Mouse (Mus musculus) right cerebral cortex, postnatal 25 days (tissue): Measurements from ENCODE around the gene Pex12.
"Not testable (repeated sequence)": the region's sequence is repeated elsewhere in the genome, so short reads cannot be mapped to it uniquely, and the experiment has no call there.

Source experiments
- DNase-seq: peaks from one replicate; pipeline ENCODE4 v3.0.0; 2022

The Pex12 gene

DNA sequence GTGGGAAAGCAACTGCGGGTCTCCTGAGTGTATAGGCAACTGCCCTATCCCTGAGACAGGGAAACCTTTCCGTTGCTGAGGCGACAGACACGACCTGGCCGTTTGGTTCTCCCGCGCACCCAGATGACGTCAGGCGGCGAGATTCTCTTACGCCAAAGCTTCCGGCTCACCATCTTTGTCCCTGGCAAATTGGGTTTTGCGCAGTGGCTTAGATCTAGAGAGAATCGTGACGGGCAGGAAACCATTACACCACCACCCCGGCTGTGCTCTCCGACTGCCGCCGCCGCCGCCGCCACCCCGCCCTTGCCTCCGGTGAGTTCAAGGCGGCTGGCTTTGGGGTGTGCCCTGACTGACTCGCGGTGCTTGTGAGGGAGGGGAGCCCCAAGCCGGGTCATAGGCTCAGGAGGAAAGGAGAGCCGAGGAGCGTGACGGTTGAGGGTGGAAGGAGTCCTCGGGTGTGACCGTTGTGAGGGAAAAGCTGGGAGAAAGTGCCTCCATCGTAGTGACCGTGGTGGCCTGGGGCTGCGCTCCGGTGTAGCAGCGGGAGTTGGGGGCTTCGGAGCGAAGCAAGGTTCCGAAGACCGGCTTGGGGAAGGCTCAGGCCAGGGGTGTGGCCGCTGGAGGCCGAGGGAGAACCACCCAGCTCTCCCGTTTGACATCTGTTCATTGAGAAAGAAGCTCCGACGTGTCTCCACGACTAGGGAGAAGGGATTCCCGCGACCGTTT lies at the start of gene Pex12:
Gene Pex12, minus strand, starts transcription at position 61 of the 726 bp plus-strand sequence.
- DNase-seq = peak; percentile 93

DNA sequence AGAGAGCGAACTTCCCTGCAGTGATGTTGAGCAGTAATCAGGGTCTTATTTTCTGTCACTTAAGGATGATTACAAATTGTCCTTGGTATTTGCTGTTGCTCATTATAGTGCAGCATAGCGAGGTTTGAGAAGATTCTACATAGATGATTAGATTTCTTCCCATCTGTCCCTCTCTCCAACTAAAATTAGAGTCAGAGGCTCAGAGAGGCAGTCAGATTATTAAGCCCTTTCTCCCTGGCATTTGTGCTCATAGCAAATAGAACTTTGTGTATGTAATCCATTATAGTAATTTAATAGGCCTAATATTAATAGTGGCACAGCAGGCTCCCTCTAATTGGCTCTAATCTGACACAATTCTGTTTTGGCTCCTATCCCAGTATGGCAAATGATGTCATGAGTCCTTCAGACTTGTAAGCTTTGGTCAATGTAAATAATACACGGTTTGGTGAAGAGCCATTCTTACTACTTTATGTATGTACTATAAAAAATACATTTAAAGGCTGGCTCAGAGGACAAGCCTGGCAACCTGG lies 39.4 kb upstream of the Pex12 start:
- no peak for DNase-seq

DNA sequence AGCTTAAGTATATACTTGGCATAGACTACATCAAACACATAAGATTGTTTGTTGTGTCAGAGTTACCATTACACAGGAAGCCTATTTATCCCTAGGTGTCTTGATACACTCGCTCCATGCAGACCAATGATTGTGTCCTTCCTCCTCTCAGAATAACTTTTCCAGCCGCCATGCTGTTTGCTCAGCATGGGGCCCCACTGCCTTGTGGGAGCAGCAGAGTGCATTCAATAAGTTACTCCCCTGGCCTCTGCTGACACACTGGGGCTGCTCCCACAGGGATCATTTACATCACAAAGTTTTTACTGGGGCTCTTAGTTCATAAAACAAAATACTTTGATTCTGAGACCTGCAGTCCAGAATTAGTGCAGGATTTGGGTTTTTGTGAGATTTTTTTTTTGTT lies 37.3 kb upstream of the Pex12 start:
- DNase-seq = no peak

DNA sequence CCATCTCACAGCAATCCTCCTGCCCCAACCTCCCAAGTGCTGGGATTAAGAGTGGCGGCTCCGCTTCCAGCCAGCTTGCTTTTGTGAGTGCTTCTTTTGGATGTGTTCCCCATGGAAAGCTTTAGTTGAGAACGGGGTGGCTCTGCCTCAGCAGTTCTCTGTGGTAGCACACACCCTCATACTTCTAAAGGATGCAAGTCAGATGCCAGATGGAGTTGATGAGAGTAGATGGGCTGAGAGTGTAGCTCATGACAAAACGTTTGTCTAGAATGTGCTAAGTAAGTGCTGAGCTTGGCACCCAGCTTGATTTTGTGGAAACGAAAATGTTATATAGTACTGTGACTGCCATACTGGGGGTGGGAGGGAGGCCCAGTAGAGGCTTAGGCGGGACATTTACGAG lies 33.4 kb upstream of the Pex12 start:
- peak; percentile 28 for DNase-seq

DNA sequence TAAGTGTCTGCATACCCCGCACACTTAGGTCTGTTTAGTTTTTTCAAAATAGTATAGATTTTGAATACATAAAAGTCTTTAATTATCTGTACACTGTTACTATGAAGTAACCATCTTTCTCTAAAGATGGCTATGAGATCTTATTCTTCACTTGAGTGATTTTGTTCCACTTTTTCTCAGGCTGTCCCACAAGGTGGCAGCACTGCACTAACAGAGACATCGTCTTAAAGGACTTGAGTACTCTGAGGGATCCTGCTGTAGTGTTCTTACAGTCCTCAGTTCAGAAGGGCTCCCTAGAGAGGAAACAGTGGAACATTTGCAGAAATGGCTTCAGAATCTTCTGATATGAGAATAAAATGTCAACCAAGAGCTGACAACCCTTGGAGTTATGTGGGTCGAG lies 25.0 kb upstream of the Pex12 start:
- DNase-seq = peak; percentile 29

DNA sequence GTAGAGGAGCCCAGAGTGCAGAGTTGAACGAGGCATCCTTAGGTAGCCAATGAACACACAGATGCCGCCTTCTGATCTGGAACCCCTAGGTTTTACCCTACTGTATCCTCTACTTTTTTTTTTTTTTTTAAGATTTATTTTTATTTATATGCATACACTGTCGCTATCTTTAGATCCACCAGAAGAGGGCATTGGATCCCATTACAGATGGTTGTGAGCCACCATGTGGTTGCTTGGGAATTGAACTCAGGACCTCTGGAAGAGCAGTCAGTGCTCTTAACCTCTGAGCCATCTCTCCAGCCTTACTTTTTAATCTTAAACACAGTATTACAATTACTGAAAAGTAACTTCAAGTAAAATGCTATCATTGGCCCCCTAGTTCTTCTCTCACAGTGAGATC lies 24.3 kb upstream of the Pex12 start:
- not testable (repeated sequence) for DNase-seq

DNA sequence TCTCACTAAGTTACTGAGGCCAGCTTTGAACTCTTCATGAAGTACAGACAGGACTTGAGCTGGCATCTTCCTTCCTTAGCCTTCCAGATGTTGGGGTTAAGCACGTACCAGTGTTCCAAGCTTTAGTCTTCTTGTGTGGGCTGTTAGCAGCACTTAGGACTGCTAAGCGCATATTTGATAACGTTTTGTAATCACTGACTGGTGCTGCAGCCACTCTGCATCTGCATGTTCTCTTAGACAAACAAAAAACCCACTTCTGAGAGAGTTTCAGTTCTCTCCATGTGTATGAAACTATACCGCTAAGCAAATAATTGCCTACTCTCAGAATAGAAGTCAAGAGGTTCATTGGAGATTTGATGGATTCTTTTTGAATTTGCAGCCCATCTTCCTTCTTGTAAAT lies 16.7 kb upstream of the Pex12 start:
- DNase-seq = no peak

DNA sequence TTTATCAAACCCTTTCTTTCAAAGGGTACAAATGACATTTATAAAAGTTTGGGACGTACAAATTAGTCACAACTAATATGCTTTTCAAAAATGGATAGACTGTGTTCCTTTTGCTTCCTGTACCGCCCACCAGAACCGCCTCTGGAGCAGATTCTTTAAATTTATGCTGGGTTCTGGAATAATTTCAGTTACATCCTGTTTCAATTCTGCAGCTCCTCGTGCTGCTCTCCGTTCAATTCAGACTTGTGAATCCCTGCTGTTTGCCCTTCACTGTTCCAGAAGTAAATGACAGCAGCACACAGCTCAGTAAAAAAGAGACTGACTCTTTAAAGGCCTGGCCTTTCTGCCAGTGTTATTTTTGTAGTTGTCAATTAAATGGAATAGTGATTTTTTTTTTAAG lies 10.1 kb upstream of the Pex12 start:
- peak; percentile 23 for DNase-seq

DNA sequence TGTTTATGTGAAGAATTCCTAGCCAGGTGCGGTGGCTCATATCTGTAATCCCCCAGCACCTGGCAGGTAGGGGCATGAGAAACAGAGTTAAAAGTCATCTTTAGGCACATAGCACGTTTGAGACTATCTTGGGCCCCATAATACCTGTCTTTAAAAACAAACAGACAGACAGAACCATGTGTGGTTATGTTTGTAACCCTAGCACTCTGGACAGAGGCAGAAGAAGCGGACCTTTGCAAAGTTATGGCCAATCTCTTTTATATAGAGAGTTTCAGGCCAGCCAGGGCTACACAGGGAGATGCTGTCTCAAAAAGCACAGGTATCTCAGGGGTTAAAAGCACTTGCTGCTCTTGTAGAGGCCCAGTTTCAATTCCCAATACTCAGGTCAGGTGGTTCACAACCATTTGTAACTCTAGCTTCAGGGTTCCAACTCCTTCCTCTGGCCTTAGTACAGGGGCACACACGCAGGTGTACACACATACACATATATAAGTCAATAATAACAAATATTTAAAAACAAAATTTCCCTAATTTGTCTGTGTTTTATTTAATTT lies 4.4 kb upstream of the Pex12 start:
- no peak for DNase-seq

DNA sequence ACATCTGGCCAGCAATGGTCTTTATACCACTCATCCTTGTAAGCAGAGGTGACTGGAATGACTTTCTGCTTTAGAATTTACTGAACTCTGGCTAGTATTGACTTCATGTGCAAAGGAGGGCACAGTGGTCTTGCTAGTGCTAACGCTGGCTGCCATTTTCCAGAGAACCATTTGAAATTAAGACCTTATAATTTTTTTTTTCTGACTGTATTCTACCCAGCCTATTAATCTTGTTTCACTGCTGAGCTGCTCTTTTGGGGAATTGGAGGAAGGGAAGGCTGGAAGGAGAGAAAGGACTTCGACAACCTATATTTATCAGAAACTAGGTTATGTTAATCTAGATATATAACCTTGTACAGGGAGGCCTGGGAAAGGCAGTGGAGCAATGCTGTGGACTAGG lies 2.1 kb upstream of the Pex12 start:
- no peak for DNase-seq

DNA sequence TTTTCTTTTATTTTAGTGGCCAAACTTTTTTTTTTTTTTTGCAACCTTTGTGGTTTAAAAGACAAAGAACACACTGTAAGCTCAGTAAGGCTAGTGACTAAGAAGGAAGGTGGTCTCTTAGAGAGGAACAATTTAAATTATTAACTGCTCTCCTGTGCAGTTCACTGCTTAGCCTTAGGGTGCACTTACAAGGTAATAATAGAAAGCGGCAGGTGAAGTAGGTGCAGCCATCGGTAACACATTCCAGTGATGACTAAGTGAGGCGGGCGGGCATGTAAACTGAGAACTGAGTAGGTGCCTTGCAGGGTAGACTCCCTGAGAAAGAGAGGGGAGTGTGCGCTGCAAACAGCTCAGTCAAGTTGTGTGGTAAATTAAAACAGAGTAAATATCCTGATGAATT lies 1.4 kb upstream of the Pex12 start:
- no peak for DNase-seq

DNA sequence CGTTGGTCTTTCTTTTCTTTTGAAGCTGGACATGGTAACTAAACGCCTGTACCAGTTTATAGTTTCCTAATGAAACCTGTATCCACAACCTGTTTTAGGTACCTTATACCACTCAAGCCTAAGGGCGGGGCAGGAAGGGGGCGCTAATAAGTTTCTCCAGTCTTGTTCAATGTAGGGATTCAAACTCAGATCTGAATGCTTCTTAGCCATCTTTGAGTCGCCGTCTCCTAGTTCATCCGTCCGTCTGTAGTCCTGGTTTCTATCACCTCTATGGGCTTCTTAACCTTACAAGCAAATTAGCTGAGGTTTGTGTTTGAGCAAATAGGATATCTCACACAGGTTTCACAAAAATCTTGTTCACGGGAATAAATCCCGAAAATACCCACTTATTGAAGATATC lies 262 bp downstream of the Pex12 start:
- DNase-seq = no peak

DNA sequence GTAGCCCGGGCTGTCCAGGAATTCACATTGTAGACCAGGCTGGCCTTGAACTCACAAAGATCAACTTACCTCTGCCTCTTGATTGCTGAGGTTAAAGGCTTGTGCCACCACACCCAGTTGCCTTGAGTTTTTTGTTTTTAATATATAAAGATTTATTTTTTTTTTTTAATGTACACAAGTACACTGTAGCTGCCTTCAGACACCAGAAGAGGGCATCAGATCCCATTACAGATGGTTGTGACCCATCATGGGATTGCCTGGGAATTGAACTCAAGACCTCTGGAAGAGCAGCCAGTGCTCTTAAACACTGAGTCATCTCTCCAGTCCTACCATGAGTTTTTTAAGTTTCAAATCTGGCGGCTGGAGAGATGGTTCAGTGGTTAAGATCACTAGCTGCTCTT lies 955 bp downstream of the Pex12 start:
- no peak for DNase-seq

DNA sequence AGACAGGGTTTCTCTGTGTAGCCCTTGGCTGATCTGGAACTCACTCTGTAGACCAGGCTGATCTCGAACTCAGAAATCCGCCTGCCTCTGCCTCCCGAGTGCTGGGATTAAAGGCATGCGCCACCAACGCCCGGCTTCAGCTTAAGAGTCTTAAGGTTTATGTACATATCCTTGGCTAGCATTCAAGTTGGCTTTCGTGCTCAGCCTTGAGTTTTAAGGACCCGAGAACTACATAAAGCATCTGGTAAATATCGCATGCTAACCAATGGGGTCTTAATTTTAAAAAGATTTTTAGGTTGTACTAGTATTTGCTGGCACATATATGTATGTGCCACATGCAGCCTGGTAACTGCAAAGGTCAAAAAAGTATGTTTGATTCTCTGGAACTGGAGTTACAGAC lies 2.7 kb downstream of the Pex12 start:
- no peak for DNase-seq

DNA sequence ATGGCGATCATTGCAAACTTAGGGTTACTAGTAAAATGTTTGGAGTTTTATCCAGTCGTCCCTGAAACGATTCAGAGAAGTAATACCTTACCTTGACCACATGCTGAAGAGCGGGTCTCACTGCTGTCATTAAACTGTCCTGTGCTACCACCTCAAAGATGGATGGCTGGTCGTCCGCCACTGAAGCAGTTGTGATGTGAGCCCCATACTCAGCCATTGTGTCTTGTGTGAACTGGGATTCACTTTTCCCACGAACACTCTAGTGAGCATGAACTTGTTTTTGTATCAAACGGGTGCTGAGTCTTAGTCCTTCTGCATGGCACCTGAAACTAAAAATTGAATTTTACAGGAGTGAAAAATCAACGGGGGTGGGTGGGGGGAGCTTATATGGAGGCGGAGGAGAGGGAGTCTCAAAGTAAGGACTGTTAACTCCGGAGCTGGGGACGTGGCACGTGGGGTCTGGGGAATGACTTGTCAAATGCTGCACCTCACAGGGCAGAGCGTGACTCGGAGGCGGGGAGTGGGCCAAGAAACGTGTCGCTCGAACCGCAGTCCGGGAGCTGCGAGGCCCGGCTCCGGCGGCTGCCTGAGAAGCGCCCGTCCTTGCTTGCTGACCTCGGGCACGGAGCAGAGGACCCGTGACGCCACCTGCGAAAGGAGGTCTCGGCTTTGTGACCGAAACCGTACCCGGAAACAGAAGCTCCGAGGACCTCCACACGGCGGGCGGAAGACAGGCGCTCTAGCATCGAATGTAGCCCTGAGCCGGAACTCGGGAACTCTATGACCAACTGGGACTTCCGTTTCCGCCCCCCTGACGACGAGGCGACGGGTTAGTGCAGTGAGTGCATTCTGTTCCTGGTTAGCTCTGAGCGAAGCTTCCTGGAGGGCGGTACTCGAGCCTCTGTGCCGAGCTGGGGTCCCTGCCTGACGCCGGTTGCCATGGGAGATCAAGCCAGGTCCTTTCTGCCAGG lies 3.9 kb downstream of the Pex12 start, which contains the start of gene Ap2b1:
Gene Ap2b1, plus strand, starts transcription at position 800 of the 971 bp plus-strand sequence.
- peak; percentile 93 for DNase-seq

DNA sequence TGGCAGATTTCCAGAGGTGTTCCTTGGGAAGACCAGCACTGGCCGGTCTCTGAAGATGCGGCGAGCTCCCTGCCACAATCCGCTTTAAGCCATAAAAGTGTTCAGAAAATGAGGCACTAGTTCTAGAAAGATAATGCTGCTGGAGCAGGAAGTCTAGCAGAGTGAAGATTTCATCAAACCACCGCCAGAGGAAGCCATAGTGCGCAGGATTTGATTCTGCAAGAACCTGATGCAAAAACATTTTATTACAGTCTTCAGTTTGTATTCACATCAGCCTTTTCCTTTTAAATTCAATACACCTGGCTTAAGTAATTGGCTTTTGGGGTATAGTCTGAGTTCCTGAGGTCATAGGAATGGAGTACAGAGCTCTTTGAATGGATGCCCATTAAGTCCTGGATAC lies 4.6 kb downstream of the Pex12 start:
- DNase-seq = no peak

DNA sequence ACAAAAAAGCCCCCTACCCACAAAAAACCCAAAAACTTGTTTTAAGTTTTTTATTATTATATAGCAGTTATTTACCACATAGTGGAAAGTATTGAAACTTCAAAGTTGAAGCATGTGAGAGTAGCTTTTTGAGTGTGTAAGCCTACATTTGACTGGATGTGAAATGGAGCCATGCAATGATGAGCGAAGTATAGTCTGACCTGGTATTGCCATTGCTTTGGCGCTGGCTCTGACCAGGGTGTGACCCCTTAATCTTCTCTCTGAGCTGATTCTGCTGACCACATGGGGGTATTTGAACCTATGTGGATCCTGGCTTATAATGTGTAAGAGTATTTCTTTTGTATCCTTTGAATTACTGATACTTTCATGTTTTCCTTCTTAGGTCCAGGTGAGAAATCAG lies 8.3 kb downstream of the Pex12 start:
- no peak for DNase-seq

DNA sequence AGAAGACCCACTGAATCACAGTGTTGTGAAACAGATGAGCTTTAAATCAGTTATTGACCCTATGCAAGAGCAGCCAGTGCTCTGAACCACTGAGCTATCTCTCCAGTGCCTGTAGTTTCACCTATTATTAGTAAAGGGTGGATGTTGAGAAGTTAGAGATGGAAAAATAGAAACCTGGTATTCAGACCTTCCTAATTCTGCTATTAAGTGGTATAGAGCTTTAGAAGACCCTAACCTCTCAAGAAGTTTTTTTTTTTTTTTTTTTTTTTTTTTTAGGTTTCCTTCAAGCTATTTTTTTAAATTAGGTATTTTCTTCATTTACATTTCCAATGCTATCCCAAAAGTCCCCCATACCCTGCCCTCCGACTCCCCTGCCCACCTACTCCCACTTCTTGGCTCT lies 9.2 kb downstream of the Pex12 start:
- DNase-seq = no peak

DNA sequence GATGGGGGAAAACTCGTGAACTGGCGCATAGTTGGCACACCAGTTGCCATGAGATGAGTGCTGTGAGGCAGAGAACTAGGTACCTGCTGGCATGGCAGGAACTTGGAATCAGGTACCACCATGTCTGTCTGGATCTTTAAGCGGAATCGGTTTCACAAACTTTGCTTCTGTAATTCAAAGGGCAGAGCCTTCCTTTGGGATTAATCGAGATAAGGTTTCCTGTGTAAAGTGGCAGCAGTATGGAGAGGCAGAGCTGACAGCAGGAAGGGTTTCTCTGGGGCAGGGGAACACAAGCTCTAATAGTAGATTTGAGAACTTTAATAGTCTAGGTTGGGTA lies 10.2 kb downstream of the Pex12 start:
- DNase-seq = no peak

DNA sequence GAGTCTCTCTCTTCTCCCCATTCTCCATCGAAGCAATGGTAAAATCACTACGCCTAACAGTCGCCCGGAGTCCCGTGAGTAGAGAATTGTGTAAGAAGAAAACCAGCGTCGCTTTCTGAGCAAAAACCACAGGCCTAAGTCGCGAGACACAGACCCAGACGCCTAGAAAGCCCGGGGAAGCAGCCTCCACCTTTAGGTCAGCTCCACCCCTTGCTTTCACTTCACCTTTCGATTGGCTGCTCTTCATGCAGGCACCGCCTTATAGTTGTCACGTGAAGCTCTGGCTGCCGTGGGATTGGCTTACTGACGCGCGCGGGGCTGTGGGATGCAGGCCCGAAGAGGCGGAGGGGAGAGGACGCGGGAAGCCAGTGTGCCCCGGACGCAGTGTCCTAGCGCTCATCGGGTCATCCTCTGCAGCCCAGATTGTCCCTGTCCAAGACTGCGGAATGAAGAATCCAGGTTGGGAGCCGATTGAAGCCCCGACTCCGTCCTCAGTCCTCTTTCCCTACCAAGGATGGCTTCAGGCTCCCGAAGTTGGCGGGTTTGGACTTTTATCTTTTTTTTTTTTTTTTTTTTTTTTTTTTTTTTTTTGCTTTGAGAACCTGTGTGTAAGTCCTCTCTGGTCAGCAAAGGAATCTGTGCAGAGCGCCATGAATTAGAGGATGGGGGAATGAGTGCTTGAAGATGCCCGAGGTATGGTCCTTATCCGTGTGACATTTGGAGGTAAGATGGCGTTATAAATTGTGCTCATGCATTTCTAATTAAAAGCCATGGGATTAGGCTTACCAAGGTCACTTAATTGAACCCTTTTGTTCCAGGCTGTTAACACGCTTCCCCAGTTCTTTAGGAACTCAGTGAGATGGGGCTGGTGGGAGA lies 10.8 kb downstream of the Pex12 start:
- peak; percentile 95 for DNase-seq

DNA sequence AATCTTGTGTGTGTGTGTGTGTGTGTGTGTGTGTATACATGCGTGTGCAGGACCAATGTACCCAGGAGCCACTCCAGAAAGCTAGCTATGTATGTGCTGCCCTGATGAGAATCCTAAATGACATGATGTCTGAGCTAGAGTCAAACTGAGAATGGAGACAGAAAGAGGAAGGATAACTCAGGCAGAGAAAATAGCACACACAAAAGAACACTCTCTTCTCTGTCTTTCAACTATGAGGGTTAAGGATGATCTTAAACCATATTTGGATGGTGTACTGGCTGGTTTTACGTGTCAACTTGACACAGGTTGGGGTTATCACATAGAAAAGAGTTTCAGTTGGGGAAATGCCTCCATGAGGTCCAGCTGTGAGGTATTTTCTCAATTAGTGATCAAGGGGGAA lies 12.8 kb downstream of the Pex12 start:
- no peak for DNase-seq

DNA sequence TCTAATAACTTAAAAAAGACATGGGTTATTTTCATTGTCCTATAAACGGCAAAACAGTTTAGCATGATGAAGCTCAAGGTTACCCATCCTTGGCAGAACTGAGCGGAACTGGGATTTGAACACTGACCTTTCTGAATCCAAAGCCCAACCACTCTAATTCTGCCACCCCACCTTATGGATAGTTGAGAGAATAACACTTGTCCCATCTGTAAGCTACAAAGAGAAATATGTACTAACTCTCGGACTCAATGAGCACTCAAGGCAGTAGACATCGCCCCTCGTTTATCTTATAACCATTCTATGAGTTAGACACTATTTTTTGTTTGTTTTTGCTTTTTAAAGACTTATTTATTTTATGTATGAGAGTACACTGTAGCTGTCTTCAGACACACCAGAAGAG lies 13.3 kb downstream of the Pex12 start:
- no peak for DNase-seq

DNA sequence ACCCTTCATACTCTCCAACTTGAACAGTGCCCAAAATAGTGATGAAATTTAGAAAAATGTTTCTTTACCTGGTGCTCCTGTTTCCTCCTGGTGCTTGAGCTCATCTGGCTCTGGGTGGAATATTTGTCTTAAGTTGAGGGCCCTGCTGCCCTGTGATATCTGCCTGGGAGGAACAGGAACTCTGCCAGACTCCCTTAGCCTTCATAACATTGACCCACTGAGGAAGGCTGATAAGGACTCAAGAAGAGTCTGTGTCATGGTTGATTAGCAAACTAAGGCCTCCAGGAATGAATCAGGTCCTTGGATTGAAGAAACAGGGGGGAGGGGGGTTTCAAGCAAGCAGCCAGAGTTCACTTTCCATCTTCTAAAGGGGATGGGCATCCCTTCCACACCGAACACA lies 15.8 kb downstream of the Pex12 start, which contains the start of gene Slfn14:
Gene Slfn14, minus strand, starts transcription at position 161 of the 400 bp plus-strand sequence.
- DNase-seq = no peak
